Mouse (Mus musculus) G1E (cell line): ENCODE data around the gene Gm9913.

Experiments
- CTCF ChIP-seq: IDR thresholded peaks from 2 replicates; pipeline ENCODE4 v1.5.1; 2012; ENCODE audit warnings: low read depth, low read length, inconsistent platforms, mixed read lengths
- GATA1 ChIP-seq: IDR thresholded peaks from 2 replicates; pipeline ENCODE4 v1.6.1; 2012; ENCODE audit warnings: borderline replicate concordance, low read length, inconsistent platforms, mixed read lengths
- POLR2AphosphoS5 ChIP-seq: IDR thresholded peaks from 2 replicates; pipeline ENCODE4 v1.6.1; 2012; ENCODE audit warnings: low read depth, low read length, inconsistent platforms; ENCODE audit not compliant: insufficient replicate concordance

GRCm38 (mm10) chr2:125516594-125516993 is 11.7 kb downstream of the Gm9913 start:
- TF ChIP-seq CTCF (no peak), GATA1 (no peak), POLR2AphosphoS5 (no peak)
